ENCODE assay signal across 8 mouse cellular contexts in genomic region chr9:15685215-15685614, GRCm38 (mm10). TPM values are rescaled to one million over a fixed set of nuclear protein-coding genes. Genes with fewer than 3 reads are reported as not detected.
DNase-seq lines count a peak whose midpoint lies in the region; ATAC-seq lines count a peak whose summit lies in the region.

No protein-coding gene starts in this region.

- H3K4me3 ChIP-seq in liver, embryonic 12.5 days = no peak overlapping the region
- no peak overlapping the region for H3K4me3 ChIP-seq in midbrain, embryonic 11.5 days (ENCODE audit: low read depth, low read length)

- H3K9ac ChIP-seq in liver, embryonic 12.5 days = no peak overlapping the region
- H3K9ac ChIP-seq in midbrain, embryonic 11.5 days (ENCODE audit: low read length) = no peak overlapping the region

- peak; percentile 43 for DNase-seq in liver
- peak; percentile 29 for DNase-seq in cerebellum, adult 9-11 months
- DNase-seq in gastrocnemius, adult 18-20 months (ENCODE audit: low spot score) = peak; percentile 65
- DNase-seq in left cerebral cortex, adult 8-10 months (ENCODE audit: low spot score in 2 of 2) = peak; percentile 29 to 48
- peak; percentile 99 for DNase-seq in midbrain, embryonic 11.5 days (ENCODE audit: low spot score, missing footprints)
- DNase-seq in skeletal muscle tissue, adult 2 months (ENCODE audit: low read depth, low spot score) = peak; percentile 21

- H3K4me1 ChIP-seq in liver, embryonic 12.5 days = no peaks in the 10 kb centered on the region
- H3K4me1 ChIP-seq in midbrain, embryonic 11.5 days (ENCODE audit: control insufficient read depth, insufficient read depth, low read length) = no peaks in the 10 kb centered on the region

- H3K4me2 ChIP-seq in liver, embryonic 12.5 days = no peak overlapping the region
- H3K4me2 ChIP-seq in midbrain, embryonic 11.5 days = no peak overlapping the region

- no peaks in the 10 kb centered on the region for H3K36me3 ChIP-seq in liver, embryonic 12.5 days
- H3K36me3 ChIP-seq in midbrain, embryonic 11.5 days (ENCODE audit: control insufficient read depth, insufficient read depth, low read length) = no peaks in the 10 kb centered on the region

- no peak overlapping the region for H3K27ac ChIP-seq in liver, embryonic 12.5 days
- H3K27ac ChIP-seq in midbrain, embryonic 11.5 days (ENCODE audit: low read depth, low read length) = no peak overlapping the region

- no peak for ATAC-seq in liver, embryonic 12.5 days
- ATAC-seq in inflammation-experienced regulatory T-cells, adult 6 months = peak; percentile 80
- ATAC-seq in midbrain, embryonic 11.5 days (ENCODE audit: low FRiP score) = peak; percentile 74

- H3K27me3 ChIP-seq in liver, embryonic 12.5 days (replicated peaks) = no peaks in the 10 kb centered on the region
- H3K27me3 ChIP-seq in midbrain, embryonic 11.5 days (ENCODE audit: control insufficient read depth, insufficient read depth, low read length) = no peaks in the 10 kb centered on the region

- H3K9me3 ChIP-seq in liver, embryonic 12.5 days (replicated peaks) = no peaks in the 10 kb centered on the region
- H3K9me3 ChIP-seq in midbrain, embryonic 11.5 days (ENCODE audit: control insufficient read depth, low read length) = no peaks in the 10 kb centered on the region

- WGBS in liver, embryonic 12.5 days (ENCODE audit: insufficient replicate concordance) = 19% methylated on average over 4 of the region's 4 CpGs
- WGBS in midbrain, embryonic 11.5 days = 19% methylated on average over 4 of the region's 4 CpGs

RNA-seq across cellular contexts. Expression of gene Slc36a4, which starts 24.3 kb away (rescaled TPM):
- 2.8 and 2.9 TPM in 2 replicates for polyA plus RNA-seq in liver, embryonic 12.5 days (2016; fragmentation: Nextera tagmentation; extraction: Ambion mirVana)
- total RNA-seq in gastrocnemius, adult 18-20 months (2021) = 1 to 10 TPM; 1.2 to 1.8 TPM
- polyA plus RNA-seq in inflammation-experienced regulatory T-cells, adult 6 months (2017; shearing (Covaris generic)) = 1 to 10 TPM; 5.0 to 6.4 (median 6.3) TPM
- 10 to 100 TPM; 41.3 to 55.8 (median 50.4) TPM for total RNA-seq in left cerebral cortex, adult 8-10 months (2022)
- polyA plus RNA-seq in midbrain, embryonic 11.5 days (2014; fragmentation: Nextera tagmentation; extraction: Ambion mirVana) = 14.7 and 16.1 TPM in 2 replicates

RNA-seq across cellular contexts. Expression of gene Deup1, which starts 57.5 kb away (rescaled TPM):
- polyA plus RNA-seq in liver, embryonic 12.5 days (2016; fragmentation: Nextera tagmentation; extraction: Ambion mirVana) = not detected in 2 replicates
- not detected for total RNA-seq in gastrocnemius, adult 18-20 months (2021)
- polyA plus RNA-seq in inflammation-experienced regulatory T-cells, adult 6 months (2017; shearing (Covaris generic)) = under 1 TPM; 0.20 to 0.70 (median 0.70) TPM
- total RNA-seq in left cerebral cortex, adult 8-10 months (2022) = under 1 TPM; 0.32 to 0.57 (median 0.42) TPM
- 0.32 and 0.52 TPM in 2 replicates for polyA plus RNA-seq in midbrain, embryonic 11.5 days (2014; fragmentation: Nextera tagmentation; extraction: Ambion mirVana)

Comparison
In these comparisons a context has a peak if more than half of its experiments do, and no peak if none do; other contexts are left out.
1. DNase-seq: peak in every context shown above with its lines; median percentile 99 in midbrain, embryonic 11.5 days; 65 in gastrocnemius, adult 18-20 months; 43 in liver; 38 in left cerebral cortex, adult 8-10 months; 29 in cerebellum, adult 9-11 months; 21 in skeletal muscle tissue, adult 2 months.